Mouse (Mus musculus): Measurements from ENCODE around the gene Pacsin2. TPM values are rescaled to one million over a fixed set of nuclear protein-coding genes. Genes with fewer than 3 reads are reported as not detected.

Pacsin2 gene
- polyA plus RNA-seq, 1 experiment from 2014 or later = 61.3 TPM

DNA sequence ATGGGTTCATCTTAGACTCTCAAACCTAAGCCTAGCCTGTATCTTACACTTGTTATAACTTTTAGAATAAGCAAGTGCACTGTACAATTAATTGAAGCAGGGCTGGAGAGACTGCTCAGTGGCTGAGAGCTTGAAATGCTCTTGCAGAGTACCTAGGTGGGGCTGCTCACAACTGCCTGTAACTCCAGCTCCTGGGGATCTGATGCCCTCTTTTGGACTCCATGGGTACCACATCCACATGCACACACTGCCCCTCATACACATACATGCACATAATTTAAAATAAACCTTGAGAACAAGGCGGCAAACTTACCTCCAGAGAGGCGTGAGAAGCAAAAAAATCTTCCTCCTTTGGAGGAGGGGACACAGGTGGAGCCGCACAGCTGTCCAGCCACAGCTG is 132.0 kb downstream of the Pacsin2 start:
- no peaks in the 10 kb centered on the region for H3K4me1 ChIP-seq (replicated peaks; ENCODE audit: insufficient read depth, low read length)
- no peaks in the 10 kb centered on the region for H3K9me3 ChIP-seq (replicated peaks; ENCODE audit: low read length)
- H3K27me3 ChIP-seq (ENCODE audit: insufficient read depth, low read length) = no peaks in the 10 kb centered on the region
- WGBS = 84% methylated on average over 3 of the region's 3 CpGs
- H3K9ac ChIP-seq (ENCODE audit: low read depth, low read length) = no peak overlapping the region
- H3K4me3 ChIP-seq (replicated peaks; ENCODE audit: low read depth, low read length) = no peak overlapping the region
- ATAC-seq (replicated peaks; ENCODE audit: low FRiP score, low read depth) = no peak
- DNase-seq (ENCODE audit: low spot score) = peak; percentile 40
- no peak overlapping the region for H3K27ac ChIP-seq
- TF ChIP-seq CTCF (IDR thresholded peaks at IDR 0.05; ENCODE audit: low read depth) = peak; percentile 64
- no peak overlapping the region for H3K4me2 ChIP-seq (ENCODE audit: low read length)
- peaks cover 26% of the 10 kb centered on the region; the same call in 1 of the 2 replicates for H3K36me3 ChIP-seq (ENCODE audit: insufficient read depth, low read length)

DNA sequence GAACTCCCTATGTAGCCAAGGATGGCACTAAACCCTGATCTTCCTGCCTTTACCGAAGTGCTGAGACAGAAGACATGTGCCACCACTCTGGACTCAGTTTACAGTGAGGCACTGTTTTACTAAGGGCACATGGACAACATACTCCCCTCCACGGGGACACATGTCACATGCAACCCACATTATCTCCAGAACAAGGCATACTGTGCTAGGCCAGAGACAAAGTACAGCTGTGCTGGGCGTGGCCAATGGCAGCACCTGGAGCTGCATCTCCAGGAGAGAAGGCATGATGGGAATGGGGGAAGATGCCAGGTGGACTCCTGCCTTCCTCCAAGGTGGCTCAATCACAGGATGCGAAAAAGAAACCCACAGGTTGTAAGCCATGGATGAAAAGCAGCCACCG is 135.5 kb downstream of the Pacsin2 start:
- no peak overlapping the region for H3K9ac ChIP-seq (ENCODE audit: low read depth, low read length)
- no peak overlapping the region for H3K4me3 ChIP-seq (replicated peaks; ENCODE audit: low read depth, low read length)
- no peak for DNase-seq (ENCODE audit: low spot score)
- no peaks in the 10 kb centered on the region for H3K4me1 ChIP-seq (replicated peaks; ENCODE audit: insufficient read depth, low read length)
- 84% methylated on average over 5 of the region's 5 CpGs for WGBS
- TF ChIP-seq CTCF (IDR thresholded peaks at IDR 0.05; ENCODE audit: low read depth) = no peak
- peaks cover 28% of the 10 kb centered on the region; the same call in 1 of the 2 replicates for H3K36me3 ChIP-seq (ENCODE audit: insufficient read depth, low read length)
- H3K27me3 ChIP-seq (ENCODE audit: insufficient read depth, low read length) = no peaks in the 10 kb centered on the region
- no peaks in the 10 kb centered on the region for H3K9me3 ChIP-seq (replicated peaks; ENCODE audit: low read length)
- ATAC-seq (replicated peaks; ENCODE audit: low FRiP score, low read depth) = no peak
- no peak overlapping the region for H3K27ac ChIP-seq
- H3K4me2 ChIP-seq (ENCODE audit: low read length) = no peak overlapping the region

Other genes starting within 250 kb of the Pacsin2 start
- gene A4galt, start 212.8 kb downstream of the Pacsin2 start, polyA plus RNA-seq (2015; fragmentation: Nextera tagmentation; extraction: Ambion mirVana) = 26.5 and 27.2 TPM in 2 replicates
- 36.2 and 40.9 TPM in 2 replicates for gene Arfgap3, start 114.4 kb downstream of the Pacsin2 start, polyA plus RNA-seq (2015; fragmentation: Nextera tagmentation; extraction: Ambion mirVana)
- gene Ttll1, start 46.3 kb upstream of the Pacsin2 start, polyA plus RNA-seq (2015; fragmentation: Nextera tagmentation; extraction: Ambion mirVana) = 16.6 and 19.0 TPM in 2 replicates
- gene Bik, start 62.3 kb upstream of the Pacsin2 start, polyA plus RNA-seq (2015; fragmentation: Nextera tagmentation; extraction: Ambion mirVana) = 14.1 and 16.1 TPM in 2 replicates
- 159 and 169 TPM in 2 replicates for gene Tspo, start 99.0 kb upstream of the Pacsin2 start, polyA plus RNA-seq (2015; fragmentation: Nextera tagmentation; extraction: Ambion mirVana)
- 37.6 and 41.2 TPM in 2 replicates for gene Mcat, start 99.2 kb upstream of the Pacsin2 start, polyA plus RNA-seq (2015; fragmentation: Nextera tagmentation; extraction: Ambion mirVana)
- 22.4 and 25.1 TPM in 2 replicates for gene Ttll12, start 130.6 kb upstream of the Pacsin2 start, polyA plus RNA-seq (2015; fragmentation: Nextera tagmentation; extraction: Ambion mirVana)

Measured in kidney, postnatal 0 days (tissue).